Comparison of ENCODE assay signal across 27 mouse cellular contexts in genomic region chr16:74191621-74192020, GRCm38 (mm10).
"Had no signal": no experiment of that assay in that cellular context is flagged by ENCODE, and none has a peak within 500 bp of the region (broad histone marks: within the 10 kb centered on the region; RNA-seq: fewer than 3 reads in every experiment).

No protein-coding gene starts in this region.

- H3K27ac ChIP-seq: heart, adult 2 months; heart, embryonic 13.5 days; heart, embryonic 15.5 days; hindbrain, embryonic 13.5 days; hindbrain, embryonic 15.5 days; hindbrain, postnatal 0 days; layer of hippocampus, adult 2 months; left cerebral cortex, adult 2 months; limb, embryonic 10.5 days; limb, embryonic 12.5 days; liver, embryonic 13.5 days; liver, embryonic 15.5 days had no signal

- DNase-seq: gastrocnemius, postnatal 10 days; gastrocnemius, postnatal 36 days; heart, adult 11 months; heart, adult 2 months; heart, postnatal 14 days; heart, postnatal 36 days; kidney, adult 18-20 months; kidney, adult 8-10 months; kidney, postnatal 10 days; kidney, postnatal 25 days; kidney, postnatal 4 days; liver; liver, embryonic 13.5 days; liver, postnatal 0 days had no signal

- H3K9ac ChIP-seq: heart, embryonic 13.5 days; heart, embryonic 15.5 days; hindbrain, embryonic 13.5 days; hindbrain, embryonic 15.5 days; limb, embryonic 12.5 days; liver, embryonic 13.5 days; liver, embryonic 15.5 days; liver, postnatal 0 days had no signal

- H3K9me3 ChIP-seq: heart, embryonic 13.5 days; heart, embryonic 15.5 days; hindbrain, embryonic 13.5 days; hindbrain, embryonic 15.5 days; limb, embryonic 10.5 days; limb, embryonic 12.5 days; liver, embryonic 13.5 days; liver, embryonic 15.5 days had no signal

- H3K27me3 ChIP-seq: heart, embryonic 13.5 days; heart, embryonic 15.5 days; hindbrain, embryonic 13.5 days; hindbrain, embryonic 15.5 days; limb, embryonic 12.5 days; liver, embryonic 13.5 days; liver, embryonic 15.5 days had no signal

- H3K4me2 ChIP-seq: heart, embryonic 11.5 days; heart, embryonic 13.5 days; heart, embryonic 15.5 days; hindbrain, embryonic 13.5 days; hindbrain, embryonic 15.5 days; limb, embryonic 12.5 days; liver, embryonic 11.5 days; liver, embryonic 13.5 days; liver, embryonic 15.5 days had no signal

- H3K36me3 ChIP-seq: heart, embryonic 13.5 days; heart, embryonic 15.5 days; hindbrain, embryonic 13.5 days; hindbrain, embryonic 15.5 days; limb, embryonic 10.5 days; limb, embryonic 12.5 days; liver, embryonic 13.5 days; liver, embryonic 15.5 days had no signal

- H3K4me1 ChIP-seq: heart, embryonic 13.5 days; heart, embryonic 15.5 days; hindbrain, embryonic 15.5 days; limb, embryonic 10.5 days; limb, embryonic 12.5 days; liver, embryonic 13.5 days; liver, embryonic 15.5 days had no signal

- H3K4me3 ChIP-seq: heart, adult 2 months; heart, embryonic 13.5 days; heart, embryonic 15.5 days; hindbrain, embryonic 13.5 days; hindbrain, embryonic 15.5 days; layer of hippocampus, adult 2 months; left cerebral cortex, adult 2 months; limb, embryonic 10.5 days; limb, embryonic 12.5 days; liver, embryonic 13.5 days; liver, embryonic 15.5 days had no signal

- ATAC-seq: hindbrain, postnatal 0 days; intestine, postnatal 0 days; liver, postnatal 0 days had no signal
